Mouse (Mus musculus) hindbrain, embryonic 16.5 days (tissue): ENCODE measurements around the gene Slc25a19. TPM values are rescaled to one million over a fixed set of nuclear protein-coding genes. Genes with fewer than 3 reads are reported as not detected.

Source experiments
- ATAC-seq: fragments of 200-750 bp; cut with Nextera tagmentation; 2 replicates; pipeline ENCODE4 v1.8.0; 2017; ENCODE audit warnings: moderate TSS enrichment, moderate library complexity
- H3K27ac ChIP-seq: fragments of 300-500 bp; sonication (generic); 2 replicates; pipeline ENCODE4 v1.5.1; 2014; ENCODE audit warnings: low read depth, mild to moderate bottlenecking, control low read depth, low read length, moderate library complexity
- H3K27me3 ChIP-seq: fragments of 300-500 bp; sonication (generic); replicated peaks from 2 replicates; pipeline ENCODE4 v1.6.1; 2014; ENCODE audit warnings: low read length; ENCODE audit not compliant: control insufficient read depth, insufficient read depth
- H3K36me3 ChIP-seq: fragments of 300-500 bp; sonication (generic); 2 replicates; pipeline ENCODE4 v1.6.1; 2014; ENCODE audit warnings: mild to moderate bottlenecking, low read length, moderate library complexity, mixed read lengths; ENCODE audit not compliant: control insufficient read depth, insufficient read depth
- H3K4me1 ChIP-seq: fragments of 300-500 bp; sonication (generic); 2 replicates; pipeline ENCODE4 v1.6.1; 2014; ENCODE audit warnings: low read depth, low read length; ENCODE audit not compliant: control insufficient read depth, insufficient read depth
- H3K4me2 ChIP-seq: fragments of 300-500 bp; sonication (generic); 2 replicates; pipeline ENCODE4 v1.6.1; 2014; ENCODE audit warnings: mild to moderate bottlenecking, low read length, control low read depth, moderate library complexity
- H3K4me3 ChIP-seq: fragments of 300-500 bp; sonication (generic); 2 replicates; pipeline ENCODE4 v1.5.1; 2014; ENCODE audit warnings: mild to moderate bottlenecking, low read length, control low read depth, moderate library complexity
- H3K9ac ChIP-seq: fragments of 300-500 bp; sonication (generic); 2 replicates; pipeline ENCODE4 v1.6.1; 2014; ENCODE audit warnings: low read depth, mild to moderate bottlenecking, control low read depth, low read length, moderate library complexity
- H3K9me3 ChIP-seq: fragments of 300-500 bp; sonication (generic); 2 replicates; pipeline ENCODE4 v1.6.1; 2014; ENCODE audit warnings: mild to moderate bottlenecking, low read length, moderate library complexity; ENCODE audit not compliant: control insufficient read depth
- WGBS: fragments of 180-500 bp; shearing (Covaris S2); extraction: QIAGEN DNeasy Blood & Tissue Kit; methylation state at CpG from one replicate; pipeline ENCODE4 v1.1.7; 2014; 5-methylcytosine and 5-hydroxymethylcytosine counted together
- polyA plus RNA-seq: library from polyadenylated mRNA; unstranded; fragments of >200 nt; fragmentation: Nextera tagmentation; extraction: Ambion mirVana; gene quantifications from 2 replicates; pipeline ENCODE4 v1.2.1, GENCODE M21; 2015

The Slc25a19 gene
- polyA plus RNA-seq, 1 experiment from 2014 or later, result 49.9 TPM

GRCm38 (mm10) chr11:115608421-115609399 is 19.4 kb downstream of the Slc25a19 start:
- H3K27ac ChIP-seq, result no peak overlapping the region; the same call in 1 of the 2 replicates
- no peaks in the 10 kb centered on the region for H3K27me3 ChIP-seq
- no peak overlapping the region for H3K4me3 ChIP-seq
- peaks cover 21% of the 10 kb centered on the region for H3K36me3 ChIP-seq
- H3K9ac ChIP-seq, result no peak overlapping the region
- no peak overlapping the region for H3K4me2 ChIP-seq
- peaks cover 26% of the 10 kb centered on the region for H3K4me1 ChIP-seq
- no peaks in the 10 kb centered on the region for H3K9me3 ChIP-seq
- no peak for ATAC-seq
- 74% methylated on average over 23 of the region's 23 CpGs for WGBS

DNA sequence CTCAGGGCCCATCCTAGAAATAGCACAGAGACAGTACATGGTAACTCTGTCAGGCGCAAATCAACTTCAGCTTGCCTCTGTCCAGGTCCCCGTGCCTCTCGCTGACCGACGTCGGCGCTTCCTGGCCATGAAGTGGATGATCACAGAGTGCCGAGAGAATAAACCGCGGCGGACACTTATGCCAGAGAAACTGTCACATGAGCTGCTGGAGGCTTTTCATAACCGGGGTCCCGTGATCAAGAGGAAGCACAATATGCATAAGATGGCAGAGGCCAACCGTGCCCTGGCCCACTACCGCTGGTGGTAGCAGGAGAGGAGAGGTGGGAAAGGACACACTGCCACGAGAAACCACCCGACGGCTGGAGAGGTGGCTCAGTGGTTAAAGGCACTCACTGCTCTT is 21.4 kb downstream of the Slc25a19 start:
- 93% methylated on average over 18 of the region's 18 CpGs for WGBS
- Histone ChIP-seq H3K9ac (no peak overlapping the region), H3K4me2 (no peak overlapping the region), H3K9me3 (no peaks in the 10 kb centered on the region), H3K36me3 (peaks cover 21% of the 10 kb centered on the region), H3K4me1 (peaks cover 28% of the 10 kb centered on the region), H3K27me3 (no peaks in the 10 kb centered on the region), H3K27ac (no peak overlapping the region), H3K4me3 (no peak overlapping the region)
- ATAC-seq, result no peak

DNA sequence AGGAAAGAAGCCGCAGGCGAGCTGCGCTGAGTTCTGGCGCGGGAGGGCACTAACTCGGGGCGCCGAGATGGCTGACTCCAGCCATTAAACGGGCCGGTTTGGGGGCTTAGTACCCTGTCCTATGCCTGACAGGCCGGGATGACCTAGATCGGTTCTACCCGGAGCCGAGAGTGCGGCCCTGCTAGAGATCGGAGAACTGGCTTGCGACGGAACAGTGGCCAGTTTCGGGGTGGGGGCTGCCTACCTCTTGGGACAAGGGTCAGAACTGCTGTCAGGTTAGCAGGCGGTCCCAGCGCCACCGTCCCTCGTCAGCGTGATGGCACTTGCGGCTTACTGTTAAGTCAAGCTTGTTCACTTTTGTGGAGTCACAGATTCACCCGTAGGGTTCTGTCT is 23.8 kb downstream of the Slc25a19 start:
- Histone ChIP-seq H3K27me3 (no peaks in the 10 kb centered on the region), H3K4me1 (peaks cover 28% of the 10 kb centered on the region), H3K27ac (peak overlapping the region; percentile 94), H3K36me3 (peaks cover 21% of the 10 kb centered on the region), H3K4me2 (peak overlapping the region; percentile 97), H3K9me3 (no peaks in the 10 kb centered on the region), H3K9ac (peak overlapping the region; percentile 81), H3K4me3 (peak overlapping the region; percentile 87)
- ATAC-seq, result peak; percentile 21
- WGBS, result 0% methylated on average over 26 of the region's 26 CpGs

- peak; percentile 97 for ATAC-seq
- H3K9me3 ChIP-seq, result no peaks in the 10 kb centered on the region
- peak within 1 kb of the TSS; percentile 97 for H3K4me2 ChIP-seq
- H3K4me1 ChIP-seq, result peaks cover 28% of the 10 kb centered on the region
- 0% methylated on average over 54 of the region's 93 CpGs for WGBS
- H3K27ac ChIP-seq, result peak within 1 kb of the TSS; percentile 94
- peak within 1 kb of the TSS; percentile 81 for H3K9ac ChIP-seq
- no peaks in the 10 kb centered on the region for H3K27me3 ChIP-seq
- peaks cover 18% of the 10 kb centered on the region for H3K36me3 ChIP-seq
- H3K4me3 ChIP-seq, result peak within 1 kb of the TSS; percentile 87
Observed at GRCm38 (mm10) chr11:115603476-115604303, 24.4 kb downstream of the Slc25a19 start, which contains the start of the genes Mrps7 and Gga3. Mrps7 (plus strand) TSS chr11:115603925. Gga3 (minus strand) TSS chr11:115604051.

DNA sequence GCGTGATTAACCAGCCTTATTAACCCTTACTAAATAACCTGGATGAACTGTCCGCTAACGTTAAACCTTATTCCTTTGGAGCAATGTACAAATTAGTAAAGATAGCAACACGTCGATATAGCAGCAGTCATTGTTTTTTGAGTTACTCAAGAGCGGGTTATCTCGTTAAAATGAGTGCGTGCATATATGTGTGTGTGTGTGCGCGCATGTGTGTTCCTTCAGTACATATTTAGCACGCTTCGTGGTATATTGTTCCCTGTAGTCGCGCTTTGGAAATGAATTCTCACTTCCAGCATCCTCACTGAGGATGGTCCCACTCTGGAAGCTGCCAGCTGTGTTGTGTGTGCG is 25.0 kb downstream of the Slc25a19 start:
- H3K27me3 ChIP-seq, result no peaks in the 10 kb centered on the region
- WGBS, result 7% methylated on average over 15 of the region's 15 CpGs
- H3K27ac ChIP-seq, result peak overlapping the region; percentile 94
- ATAC-seq, result no peak
- peak overlapping the region; percentile 81 for H3K9ac ChIP-seq
- peak overlapping the region; percentile 87 for H3K4me3 ChIP-seq
- peak overlapping the region; percentile 82 for H3K4me2 ChIP-seq
- no peaks in the 10 kb centered on the region for H3K9me3 ChIP-seq
- H3K4me1 ChIP-seq, result peaks cover 28% of the 10 kb centered on the region
- H3K36me3 ChIP-seq, result peaks cover 17% of the 10 kb centered on the region

DNA sequence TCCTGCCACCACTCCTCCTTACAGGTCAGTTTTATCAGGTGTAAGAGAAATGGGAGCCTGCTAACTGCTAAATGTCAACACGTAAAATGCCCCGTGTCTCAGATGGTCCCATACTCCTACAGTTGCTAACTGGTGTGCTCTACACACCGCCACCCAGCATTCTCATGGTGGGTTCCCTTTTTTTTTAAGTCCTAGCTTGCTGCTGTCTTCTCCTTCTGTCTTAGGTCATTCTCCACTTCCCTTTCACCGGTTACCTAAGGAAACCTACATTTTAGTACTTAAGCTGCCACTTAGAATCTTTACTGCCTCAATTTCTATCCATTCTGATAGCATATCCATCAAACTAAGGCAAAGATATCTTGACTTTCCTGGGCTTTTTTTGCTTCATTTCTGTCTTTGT is 26.9 kb downstream of the Slc25a19 start:
- H3K4me1 ChIP-seq, result peaks cover 28% of the 10 kb centered on the region
- no peaks in the 10 kb centered on the region for H3K9me3 ChIP-seq
- no peaks in the 10 kb centered on the region for H3K27me3 ChIP-seq
- H3K4me2 ChIP-seq, result no peak overlapping the region
- ATAC-seq, result no peak
- H3K4me3 ChIP-seq, result no peak overlapping the region
- no peak overlapping the region for H3K27ac ChIP-seq
- no peak overlapping the region for H3K9ac ChIP-seq
- H3K36me3 ChIP-seq, result no peaks in the 10 kb centered on the region; the same call in 1 of the 2 replicates
- WGBS, result 95% methylated on average over 4 of the region's 4 CpGs

DNA sequence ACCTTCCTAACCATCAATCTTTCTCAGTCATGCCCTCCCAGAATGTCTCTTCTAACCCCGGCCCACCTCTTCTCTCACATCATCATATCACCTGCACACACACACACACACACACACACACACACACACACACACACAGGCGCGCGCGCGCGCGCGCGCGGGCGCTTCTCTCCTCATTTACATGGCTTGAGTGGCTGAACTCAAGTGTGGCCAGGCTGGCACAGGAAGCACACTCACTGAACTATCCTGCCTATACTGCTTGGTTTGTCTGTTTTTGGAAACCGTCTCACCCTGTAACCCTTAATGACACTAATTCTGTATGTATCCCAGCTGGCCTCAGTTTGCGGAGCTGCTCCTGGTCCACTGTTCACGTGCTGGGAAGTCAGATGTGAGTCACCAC is 27.4 kb downstream of the Slc25a19 start:
- Histone ChIP-seq H3K27ac (no peak overlapping the region), H3K36me3 (no peaks in the 10 kb centered on the region; the same call in none of the 2 replicates), H3K27me3 (no peaks in the 10 kb centered on the region), H3K4me1 (peaks cover 28% of the 10 kb centered on the region), H3K9me3 (no peaks in the 10 kb centered on the region), H3K9ac (no peak overlapping the region), H3K4me3 (no peak overlapping the region), H3K4me2 (no peak overlapping the region)
- no peak for ATAC-seq
- 96% methylated on average over 15 of the region's 15 CpGs for WGBS

DNA sequence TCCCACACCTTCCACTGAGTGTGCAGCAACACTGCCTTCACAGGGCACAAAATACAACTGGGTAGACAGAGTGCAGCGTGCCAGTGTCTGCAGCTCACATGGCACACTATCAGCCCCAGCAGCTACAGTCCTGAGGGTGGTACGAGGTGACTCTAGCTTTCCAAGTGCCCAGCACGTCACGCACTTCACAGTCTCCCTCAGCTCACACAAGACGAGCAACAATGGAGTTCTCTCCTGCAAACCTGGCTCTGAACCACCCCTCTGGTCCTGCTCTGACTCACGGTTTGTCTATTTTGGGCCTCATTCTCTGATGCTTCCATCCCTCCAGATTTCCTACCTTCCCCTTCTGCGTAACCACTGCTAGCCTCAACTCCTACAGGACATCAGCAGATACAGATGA is 28.4 kb downstream of the Slc25a19 start:
- H3K4me2 ChIP-seq, result no peak overlapping the region
- 93% methylated on average over 7 of the region's 7 CpGs for WGBS
- H3K27me3 ChIP-seq, result no peaks in the 10 kb centered on the region
- peaks cover 2% of the 10 kb centered on the region for H3K36me3 ChIP-seq
- H3K9me3 ChIP-seq, result no peaks in the 10 kb centered on the region
- peaks cover 20% of the 10 kb centered on the region for H3K4me1 ChIP-seq
- ATAC-seq, result no peak
- H3K27ac ChIP-seq, result no peak overlapping the region
- H3K9ac ChIP-seq, result no peak overlapping the region
- no peak overlapping the region for H3K4me3 ChIP-seq

DNA sequence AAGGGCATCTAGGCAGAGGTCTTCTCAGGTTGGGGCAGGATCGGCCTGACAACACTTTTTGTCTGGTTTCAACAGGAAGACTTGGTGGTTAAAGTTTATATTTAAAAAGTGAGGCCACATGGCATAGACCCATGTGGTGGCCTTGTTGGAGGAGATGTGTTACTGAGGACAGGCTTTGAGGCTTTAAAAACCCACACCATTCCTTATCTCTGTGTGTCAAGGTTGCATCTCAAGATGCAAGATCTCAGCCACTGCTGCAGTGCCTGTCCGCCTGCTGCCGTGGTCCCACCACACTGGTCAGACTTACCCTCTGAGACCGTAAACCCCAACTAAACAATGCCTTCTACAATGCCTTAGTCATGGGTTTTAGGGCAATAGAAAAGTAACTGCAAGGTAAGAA is 29.8 kb downstream of the Slc25a19 start:
- peaks cover 12% of the 10 kb centered on the region for H3K36me3 ChIP-seq
- 94% methylated on average over 4 of the region's 4 CpGs for WGBS
- no peak overlapping the region for H3K4me2 ChIP-seq

More for the DNA sequence above, 29.8 kb downstream of the Slc25a19 start:
- no peak for ATAC-seq
- peaks cover 17% of the 10 kb centered on the region for H3K4me1 ChIP-seq
- no peak overlapping the region for H3K9ac ChIP-seq
- H3K4me3 ChIP-seq, result no peak overlapping the region
- H3K9me3 ChIP-seq, result no peaks in the 10 kb centered on the region
- no peak overlapping the region for H3K27ac ChIP-seq
- no peaks in the 10 kb centered on the region for H3K27me3 ChIP-seq
